Mouse (Mus musculus): ENCODE data around the gene Rassf9. TPM values are rescaled to one million over a fixed set of nuclear protein-coding genes. Genes with fewer than 3 reads are reported as not detected.

Gene Rassf9
- total RNA-seq (2021): 10 to 100 TPM in 1 of 2 experiments, 1 to 10 TPM in 1; 6.8 to 13.6 TPM
- polyA plus RNA-seq (2012; rRNA removed): 2.0 and 5.4 TPM in 2 replicates
- long read RNA-seq, full-length matches to known transcripts: 2 of 2 reads
- long read RNA-seq, partial matches to known transcripts: 0 of 2 reads
- long read RNA-seq, other reads (novel, unspliced or antisense): 0 of 2 reads

DNA sequence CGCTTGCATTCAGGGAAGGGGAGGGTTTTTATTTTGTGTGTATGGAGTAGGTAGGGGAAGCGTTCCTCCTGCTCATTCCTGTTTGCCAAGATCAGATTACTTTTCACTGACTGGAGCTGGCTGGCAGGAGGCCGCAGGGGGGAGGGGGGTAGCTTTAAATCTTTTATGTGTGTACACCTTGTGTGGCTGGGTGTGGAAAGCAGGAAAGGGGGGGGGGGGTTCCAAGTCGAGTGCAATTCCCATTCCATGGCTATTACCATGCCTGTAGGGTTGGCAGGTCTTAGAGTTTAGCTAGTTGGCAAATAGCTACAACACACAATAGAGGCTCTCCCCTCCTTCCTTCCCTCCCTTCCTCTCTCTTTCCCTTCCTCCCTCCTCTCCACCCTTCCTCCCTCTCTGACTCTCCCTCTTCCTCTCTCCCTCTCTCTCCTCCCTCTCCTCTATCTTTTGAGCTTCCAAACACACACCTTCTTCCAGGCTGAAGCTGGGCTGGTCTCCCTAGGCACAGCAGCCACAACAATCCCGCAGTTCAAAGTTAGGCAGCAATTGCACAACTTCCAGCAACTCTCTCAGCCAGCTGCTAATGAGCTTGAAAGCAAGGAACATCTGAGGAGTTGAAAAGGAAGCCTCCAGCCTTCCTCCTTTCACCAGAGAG, at the start of gene Rassf9:
TSS of gene Rassf9 (plus strand) at position 416 of the 655 bp plus-strand sequence.
- intact Hi-C loops (cut with DNase I): loop anchor here (2.0 kb wide), 1 partner anchor 201 kb away; no protein-coding TSS in a partner anchor
- 8% methylated on average over 5 of the region's 5 CpGs for WGBS
- peak; percentile 58 for TF ChIP-seq POLR2A (IDR thresholded peaks at IDR 0.05; ENCODE audit: insufficient read depth, low read depth, low read length)
- TF ChIP-seq CTCF (IDR thresholded peaks at IDR 0.05): no peak
- TF ChIP-seq EP300 (IDR thresholded peaks at IDR 0.05; ENCODE audit: insufficient read depth, low read depth, low read length): no peak
- no peaks in the 10 kb centered on the region for H3K79me2 ChIP-seq (replicated peaks; ENCODE audit: control insufficient read depth, insufficient read depth, low read length)
- H3K27ac ChIP-seq: peak within 1 kb of the TSS; percentile 88
- peak within 1 kb of the TSS; percentile 51 for H3K4me3 ChIP-seq
- H3K9ac ChIP-seq (ENCODE audit: low read depth, low read length): peak within 1 kb of the TSS; percentile 62
- H3K4me1 ChIP-seq (ENCODE audit: control insufficient read depth, insufficient read depth, low read length): peaks cover 4% of the 10 kb centered on the region
- H3K27me3 ChIP-seq (ENCODE audit: control insufficient read depth, insufficient read depth, low read length): no peaks in the 10 kb centered on the region
- H3K36me3 ChIP-seq (ENCODE audit: control insufficient read depth, insufficient read depth, low read length): peaks cover 6% of the 10 kb centered on the region; the same call in 1 of the 2 replicates
- DNase-seq: peak; percentile 49

DNA sequence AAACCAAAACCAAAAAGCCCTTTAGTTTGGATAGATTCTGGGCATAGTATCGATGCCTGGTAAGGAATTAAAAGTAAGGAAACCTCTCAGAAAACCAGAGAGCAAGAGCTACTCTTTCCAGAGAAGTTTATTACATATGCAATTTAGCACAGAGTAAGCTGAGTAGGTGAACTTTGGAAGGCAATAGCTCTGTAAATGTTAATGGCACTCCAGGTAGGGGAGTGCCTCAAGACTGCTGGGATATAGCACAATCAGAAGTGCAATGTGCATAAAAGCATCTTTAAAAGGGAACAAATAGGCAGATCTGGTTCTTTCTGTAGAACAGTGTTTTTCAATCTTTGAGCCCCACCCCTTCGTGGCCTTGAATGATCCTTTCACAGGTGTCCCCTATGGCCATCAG, 42.6 kb upstream of the Rassf9 start:
- no peaks in the 10 kb centered on the region for H3K27me3 ChIP-seq (ENCODE audit: control insufficient read depth, insufficient read depth, low read length)
- DNase-seq: no peak
- WGBS: 69% methylated on average over 2 of the region's 2 CpGs
- H3K79me2 ChIP-seq (replicated peaks; ENCODE audit: control insufficient read depth, insufficient read depth, low read length): no peaks in the 10 kb centered on the region
- H3K36me3 ChIP-seq (ENCODE audit: control insufficient read depth, insufficient read depth, low read length): no peaks in the 10 kb centered on the region
- intact Hi-C loops (cut with DNase I): no loop called here
- H3K4me3 ChIP-seq: no peak overlapping the region
- H3K9ac ChIP-seq (ENCODE audit: low read depth, low read length): no peak overlapping the region
- TF ChIP-seq EP300 (IDR thresholded peaks at IDR 0.05; ENCODE audit: insufficient read depth, low read depth, low read length) (no peak), POLR2A (IDR thresholded peaks at IDR 0.05; ENCODE audit: insufficient read depth, low read depth, low read length) (no peak), CTCF (IDR thresholded peaks at IDR 0.05) (no peak)
- no peaks in the 10 kb centered on the region for H3K4me1 ChIP-seq (ENCODE audit: control insufficient read depth, insufficient read depth, low read length)
- H3K27ac ChIP-seq: no peak overlapping the region

DNA sequence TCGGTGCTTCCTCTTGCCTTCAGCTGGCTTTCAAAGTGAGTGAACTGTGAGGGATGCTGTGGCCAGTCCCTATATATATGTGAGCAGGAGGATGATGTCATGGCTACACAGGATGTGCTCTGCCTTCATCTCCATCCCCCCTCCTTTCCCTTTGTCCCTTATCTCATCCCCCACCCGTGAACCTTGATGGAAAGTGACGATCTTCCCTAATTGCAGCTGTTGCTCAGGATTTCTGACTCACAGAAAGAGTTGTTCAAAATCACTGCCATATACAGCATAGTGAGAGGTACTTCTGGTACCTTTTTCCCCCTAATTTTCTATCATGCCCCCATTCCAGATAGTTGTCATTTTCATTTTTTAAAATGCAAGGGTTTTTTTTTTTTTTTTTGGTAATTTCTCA, 21.6 kb upstream of the Rassf9 start, which contains the start of gene Nts:
TSS of gene Nts (minus strand) at position 101 of the 400 bp plus-strand sequence.
- H3K27ac ChIP-seq: no peak within 1 kb of the TSS
- no peak for DNase-seq
- 4% methylated on average over 3 of the region's 3 CpGs for WGBS
- no peak for TF ChIP-seq EP300 (IDR thresholded peaks at IDR 0.05; ENCODE audit: insufficient read depth, low read depth, low read length)
- TF ChIP-seq CTCF (IDR thresholded peaks at IDR 0.05): no peak
- TF ChIP-seq POLR2A (IDR thresholded peaks at IDR 0.05; ENCODE audit: insufficient read depth, low read depth, low read length): no peak
- intact Hi-C loops (cut with DNase I): no loop called here
- H3K4me1 ChIP-seq (ENCODE audit: control insufficient read depth, insufficient read depth, low read length): no peaks in the 10 kb centered on the region
- no peak within 1 kb of the TSS for H3K4me3 ChIP-seq
- H3K36me3 ChIP-seq (ENCODE audit: control insufficient read depth, insufficient read depth, low read length): no peaks in the 10 kb centered on the region
- no peak within 1 kb of the TSS for H3K9ac ChIP-seq (ENCODE audit: low read depth, low read length)
- H3K27me3 ChIP-seq (ENCODE audit: control insufficient read depth, insufficient read depth, low read length): no peaks in the 10 kb centered on the region
- no peaks in the 10 kb centered on the region for H3K79me2 ChIP-seq (replicated peaks; ENCODE audit: control insufficient read depth, insufficient read depth, low read length)

DNA sequence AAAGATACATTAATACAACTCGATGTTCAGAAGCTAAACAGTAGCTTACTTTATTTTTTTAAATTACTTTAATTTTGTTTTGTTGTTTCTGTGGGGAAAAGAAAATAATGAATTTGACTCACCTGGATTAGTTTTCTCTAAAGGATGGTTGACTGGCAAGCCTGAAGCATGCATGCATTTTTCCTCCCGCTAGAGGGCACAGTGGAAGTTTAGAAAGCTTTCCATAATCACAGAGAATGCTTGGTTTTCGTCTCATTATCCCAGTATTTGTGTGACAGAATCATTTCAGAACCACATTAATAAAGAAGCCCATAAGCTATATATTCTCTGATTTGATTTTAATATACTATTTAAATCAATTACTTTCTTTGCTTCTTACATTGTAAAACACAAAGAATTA, 20.2 kb upstream of the Rassf9 start:
- peak in 1 of 2 experiments; percentile 43 for DNase-seq
- H3K79me2 ChIP-seq (replicated peaks; ENCODE audit: control insufficient read depth, insufficient read depth, low read length): no peaks in the 10 kb centered on the region
- no peak overlapping the region for H3K4me3 ChIP-seq
- H3K9ac ChIP-seq (ENCODE audit: low read depth, low read length): no peak overlapping the region
- intact Hi-C loops (cut with DNase I): loop anchor here (2.0 kb wide), 1 partner anchor 331 kb away; no protein-coding TSS in a partner anchor
- no peak overlapping the region for H3K27ac ChIP-seq
- no peaks in the 10 kb centered on the region for H3K36me3 ChIP-seq (ENCODE audit: control insufficient read depth, insufficient read depth, low read length)
- no peaks in the 10 kb centered on the region for H3K27me3 ChIP-seq (ENCODE audit: control insufficient read depth, insufficient read depth, low read length)
- H3K4me1 ChIP-seq (ENCODE audit: control insufficient read depth, insufficient read depth, low read length): no peaks in the 10 kb centered on the region
- TF ChIP-seq CTCF (IDR thresholded peaks at IDR 0.05) (peak; percentile 85), EP300 (IDR thresholded peaks at IDR 0.05; ENCODE audit: insufficient read depth, low read depth, low read length) (no peak)
- 11% methylated on average over 3 of the region's 3 CpGs for WGBS

DNA sequence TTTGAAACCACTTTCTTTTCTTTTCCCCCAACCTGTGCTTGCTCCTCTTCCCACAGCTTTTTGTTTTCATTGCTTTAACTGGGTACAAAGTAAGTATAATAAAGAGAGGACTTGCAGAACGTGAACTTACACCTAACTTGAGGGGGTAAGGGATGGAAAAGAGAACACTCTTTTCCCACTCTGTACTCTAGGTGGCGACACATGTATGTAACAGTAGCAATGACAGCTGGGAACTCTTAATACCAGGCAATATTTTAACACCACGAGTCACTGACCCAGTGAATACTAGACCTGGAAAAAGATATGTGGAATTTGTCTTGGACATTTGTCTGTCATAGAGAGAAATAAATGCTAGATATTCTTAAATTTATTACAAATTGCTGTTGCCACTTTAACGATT, 13.3 kb upstream of the Rassf9 start:
- Histone ChIP-seq H3K4me1 (ENCODE audit: control insufficient read depth, insufficient read depth, low read length) (no peaks in the 10 kb centered on the region), H3K36me3 (ENCODE audit: control insufficient read depth, insufficient read depth, low read length) (no peaks in the 10 kb centered on the region), H3K9ac (ENCODE audit: low read depth, low read length) (no peak overlapping the region), H3K27me3 (ENCODE audit: control insufficient read depth, insufficient read depth, low read length) (no peaks in the 10 kb centered on the region), H3K27ac (no peak overlapping the region), H3K4me3 (no peak overlapping the region), H3K79me2 (replicated peaks; ENCODE audit: control insufficient read depth, insufficient read depth, low read length) (no peaks in the 10 kb centered on the region)
- intact Hi-C loops (cut with DNase I): loop anchor here (1.0 kb wide), 1 partner anchor 237 kb away; no protein-coding TSS in a partner anchor
- 20% methylated on average over 4 of the region's 4 CpGs for WGBS
- no peak for DNase-seq
- TF ChIP-seq POLR2A (IDR thresholded peaks at IDR 0.05; ENCODE audit: insufficient read depth, low read depth, low read length) (no peak), CTCF (IDR thresholded peaks at IDR 0.05) (peak; percentile 89), EP300 (IDR thresholded peaks at IDR 0.05; ENCODE audit: insufficient read depth, low read depth, low read length) (no peak)

DNA sequence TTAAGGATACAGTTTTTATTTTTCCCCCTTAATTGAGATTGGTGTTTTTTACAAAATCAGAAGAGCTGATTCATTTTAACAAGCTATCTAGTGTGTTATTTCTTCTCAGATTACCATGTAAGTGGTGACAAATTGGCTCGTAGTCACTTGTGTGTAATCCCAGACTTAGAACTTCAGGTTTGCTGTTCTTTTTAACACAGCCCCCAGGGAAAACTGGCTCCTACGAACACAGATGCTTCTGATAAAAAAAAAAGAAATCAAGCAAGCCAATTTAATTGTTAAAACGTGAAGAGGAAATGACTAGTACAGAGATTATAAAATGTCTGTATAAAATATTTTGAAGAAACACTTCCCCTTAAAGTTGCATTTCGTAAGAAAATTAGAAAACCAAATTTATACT, 4.6 kb upstream of the Rassf9 start:
- no peak overlapping the region for H3K9ac ChIP-seq (ENCODE audit: low read depth, low read length)
- H3K4me1 ChIP-seq (ENCODE audit: control insufficient read depth, insufficient read depth, low read length): peaks cover 4% of the 10 kb centered on the region
- peak overlapping the region; percentile 81 for H3K27ac ChIP-seq
- no peak for TF ChIP-seq EP300 (IDR thresholded peaks at IDR 0.05; ENCODE audit: insufficient read depth, low read depth, low read length)
- TF ChIP-seq CTCF (IDR thresholded peaks at IDR 0.05): no peak
- TF ChIP-seq POLR2A (IDR thresholded peaks at IDR 0.05; ENCODE audit: insufficient read depth, low read depth, low read length): no peak
- no peak for DNase-seq
- H3K4me3 ChIP-seq: no peak overlapping the region
- WGBS: 25% methylated on average over 4 of the region's 4 CpGs
- H3K36me3 ChIP-seq (ENCODE audit: control insufficient read depth, insufficient read depth, low read length): peaks cover 6% of the 10 kb centered on the region; the same call in 1 of the 2 replicates
- no peaks in the 10 kb centered on the region for H3K79me2 ChIP-seq (replicated peaks; ENCODE audit: control insufficient read depth, insufficient read depth, low read length)
- intact Hi-C loops (cut with DNase I): loop anchor here (2.0 to 10.0 kb wide), 3 partner anchors 60 to 179 kb away; no protein-coding TSS in a partner anchor
- no peaks in the 10 kb centered on the region for H3K27me3 ChIP-seq (ENCODE audit: control insufficient read depth, insufficient read depth, low read length)
